Mouse (Mus musculus) heart, adult 9 months (tissue): ENCODE measurements around the gene Ttll12.

Source experiments
- DNase-seq, 2 experiments: peaks; one replicate each; pipeline ENCODE4 v3.0.0; 2022; ENCODE audit warnings: low spot score in 2 of 2

The Ttll12 gene

GRCm38 (mm10) chr15:83594513-83595363, at the start of gene Ttll12:
Gene Ttll12, minus strand, starts transcription at chr15:83595157.
- DNase-seq = peak; percentile 92 to 94

GRCm38 (mm10) chr15:83642518-83642917, 47.6 kb upstream of the Ttll12 start:
- DNase-seq = no peak

- DNase-seq = no peak
These were observed 45.3 kb upstream of the Ttll12 start for GRCm38 (mm10) chr15:83640208-83640607.

- peak; percentile 17 to 18 for DNase-seq
These were observed 44.2 kb upstream of the Ttll12 start for GRCm38 (mm10) chr15:83639160-83639559.

GRCm38 (mm10) chr15:83638196-83638899, 43.4 kb upstream of the Ttll12 start:
- DNase-seq = no peak

GRCm38 (mm10) chr15:83636759-83637158, 41.8 kb upstream of the Ttll12 start:
- no peak for DNase-seq

GRCm38 (mm10) chr15:83635251-83635650, 40.3 kb upstream of the Ttll12 start:
- DNase-seq = no peak

- DNase-seq = no peak
These were observed 39.1 kb upstream of the Ttll12 start for GRCm38 (mm10) chr15:83634076-83634475.

GRCm38 (mm10) chr15:83631071-83631470, 36.1 kb upstream of the Ttll12 start:
- DNase-seq = no peak

GRCm38 (mm10) chr15:83629716-83630115, 34.8 kb upstream of the Ttll12 start:
- no peak for DNase-seq

- no peak for DNase-seq
These were observed 31.2 kb upstream of the Ttll12 start for GRCm38 (mm10) chr15:83626142-83626645.

- no peak for DNase-seq
These were observed 20.3 kb upstream of the Ttll12 start for GRCm38 (mm10) chr15:83615245-83615644.

GRCm38 (mm10) chr15:83607115-83607802, 12.3 kb upstream of the Ttll12 start:
- DNase-seq = peak; percentile 67 to 68

- no peak for DNase-seq
These were observed 11.7 kb upstream of the Ttll12 start for GRCm38 (mm10) chr15:83606700-83607099.

- no peak for DNase-seq
These were observed 11.3 kb upstream of the Ttll12 start for GRCm38 (mm10) chr15:83606216-83606615.

- DNase-seq = no peak
These were observed 8.5 kb upstream of the Ttll12 start for GRCm38 (mm10) chr15:83603426-83603825.

GRCm38 (mm10) chr15:83603046-83603396, 8.1 kb upstream of the Ttll12 start:
- no peak for DNase-seq

GRCm38 (mm10) chr15:83602372-83603045, 7.6 kb upstream of the Ttll12 start:
- peak; percentile 45 to 77 for DNase-seq

GRCm38 (mm10) chr15:83601185-83601584, 6.2 kb upstream of the Ttll12 start:
- no peak for DNase-seq

- DNase-seq = no peak
These were observed 1.9 kb upstream of the Ttll12 start for GRCm38 (mm10) chr15:83596833-83597232.

GRCm38 (mm10) chr15:83595364-83595711, 381 bp upstream of the Ttll12 start:
- DNase-seq = no peak
